Mouse (Mus musculus) megakaryocyte, embryonic 14.5 days (primary cell): ENCODE measurements around the gene Inpp5d.

Experiments used
- FLI1 ChIP-seq: IDR thresholded peaks from 2 replicates; pipeline ENCODE4 v1.6.1; 2012; ENCODE audit warnings: low read length, inconsistent platforms, mixed read lengths
- GATA1 ChIP-seq: IDR thresholded peaks from 3 replicates; pipeline ENCODE4 v1.6.1; 2012; ENCODE audit warnings: mixed read lengths, low read length, inconsistent platforms, borderline replicate concordance

- TF ChIP-seq GATA1 (no peak), FLI1 (no peak)
Observed at GRCm38 (mm10) chr1:87637878-87638600, 17.9 kb downstream of the Inpp5d start.
